Mouse (Mus musculus): ENCODE data around the gene Cnpy2. TPM values are rescaled to one million over a fixed set of nuclear protein-coding genes. Genes with fewer than 3 reads are reported as not detected.
"Not testable (repeated sequence)": the region's sequence is repeated elsewhere in the genome, so short reads cannot be mapped to it uniquely, and the experiment has no call there.

The Cnpy2 gene
- 10 to 100 TPM; 65.4 to 67.3 TPM for total RNA-seq (2021)

DNA sequence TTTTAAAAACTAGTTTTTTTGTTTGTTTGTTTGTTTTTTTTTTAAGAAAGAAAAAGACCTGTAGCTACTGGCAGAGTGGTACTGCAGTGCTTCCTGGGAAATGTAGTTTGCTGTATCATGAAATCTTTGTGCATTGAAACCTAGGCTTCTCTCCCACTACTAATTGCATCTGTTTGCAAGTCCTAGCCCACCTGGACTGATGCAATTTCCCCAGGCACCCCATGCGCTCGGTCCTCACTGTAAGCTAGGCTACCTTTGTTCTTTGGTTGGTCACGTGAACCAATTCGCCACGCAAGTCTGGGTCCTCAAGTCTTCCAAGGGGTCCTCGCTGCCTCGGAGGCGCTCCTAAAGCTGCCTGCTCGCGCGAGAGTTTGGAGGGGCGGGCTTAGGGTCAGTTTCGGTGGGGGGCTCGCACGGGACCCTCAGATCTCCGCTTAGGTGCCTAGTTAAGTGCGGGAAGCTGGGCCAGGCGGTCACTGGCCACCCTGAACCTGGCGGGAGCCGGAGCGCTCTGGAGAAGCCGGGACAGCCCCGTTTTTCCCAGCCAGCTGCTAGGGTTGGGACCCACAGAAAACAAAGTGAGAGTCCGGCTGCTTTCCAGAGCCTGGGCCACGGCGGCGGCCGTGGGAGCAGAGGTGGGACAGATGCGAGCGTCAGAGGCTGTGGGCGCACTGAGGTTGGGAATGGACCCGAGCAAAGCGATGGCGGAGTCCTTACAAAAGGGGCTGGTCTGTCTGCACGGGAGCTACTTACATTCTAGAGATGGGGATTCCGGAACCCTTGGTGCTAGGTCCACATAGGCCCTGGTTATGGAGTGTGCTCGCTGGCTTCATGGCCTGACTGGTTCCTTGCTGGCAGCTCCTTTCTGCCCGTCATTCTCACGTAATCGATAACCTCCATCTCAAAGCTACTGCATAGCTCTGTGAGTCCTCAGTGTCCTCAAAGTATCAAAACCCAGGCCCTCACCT lies at the start of gene Cnpy2:
Gene Cnpy2, plus strand, starts transcription at position 319 of the 968 bp plus-strand sequence.
- DNase-seq = peak; percentile 81 to 89
- intact Hi-C loops (cut with DNase I) = no loop called here

DNA sequence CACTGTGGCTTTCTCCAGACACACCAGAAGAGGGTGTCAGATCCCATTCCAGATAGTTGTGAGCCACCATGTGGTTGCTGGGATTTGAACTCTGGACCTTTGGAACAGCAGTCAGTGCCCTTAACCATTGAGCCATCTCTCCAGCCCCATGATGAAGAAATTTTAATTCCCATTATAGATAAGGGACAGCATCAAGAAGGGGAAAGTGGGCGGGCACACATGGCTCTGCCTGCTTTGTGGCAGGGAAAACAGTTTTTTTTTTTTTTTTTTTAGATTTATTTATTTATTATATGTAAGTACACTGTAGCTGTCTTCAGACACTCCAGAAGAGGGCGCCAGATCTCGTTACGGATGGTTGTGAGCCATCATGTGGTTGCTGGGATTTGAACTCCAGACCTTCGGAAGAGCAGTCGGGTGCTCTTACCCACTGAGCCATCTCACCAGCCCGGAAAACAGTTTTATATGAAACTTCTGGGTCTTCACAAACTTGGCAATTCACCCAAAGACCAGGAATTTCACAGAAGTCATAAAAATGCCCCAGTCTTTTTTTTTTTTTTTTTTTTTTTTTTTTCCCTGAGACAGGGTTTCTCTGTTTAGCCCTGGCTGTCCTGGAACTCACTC lies 49.3 kb upstream of the Cnpy2 start:
- intact Hi-C loops (cut with DNase I) = loop anchor here (2.0 kb wide), 1 partner anchor 28 kb away; no protein-coding TSS in a partner anchor
- DNase-seq = not testable (repeated sequence)

DNA sequence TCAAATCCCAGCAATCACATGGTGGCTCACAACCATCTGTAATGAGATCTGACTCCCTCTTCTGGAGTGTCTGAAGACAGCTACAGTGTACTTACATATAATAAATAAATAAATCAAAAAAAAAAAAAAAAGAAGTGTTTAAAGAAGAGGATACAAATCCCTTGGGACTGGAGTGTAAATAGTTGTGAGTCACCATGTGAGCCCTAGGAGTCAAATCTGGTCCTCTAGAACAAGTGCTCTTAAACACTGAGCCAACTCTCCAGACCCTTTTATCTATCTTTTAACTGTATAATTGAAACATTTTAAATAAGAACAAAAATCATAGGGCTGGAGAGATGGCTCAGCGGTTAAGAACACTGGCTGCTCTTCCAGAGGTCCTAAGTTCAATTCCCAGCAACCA lies 46.9 kb upstream of the Cnpy2 start:
- DNase-seq; intact Hi-C loops (cut with DNase I): not testable (repeated sequence)

DNA sequence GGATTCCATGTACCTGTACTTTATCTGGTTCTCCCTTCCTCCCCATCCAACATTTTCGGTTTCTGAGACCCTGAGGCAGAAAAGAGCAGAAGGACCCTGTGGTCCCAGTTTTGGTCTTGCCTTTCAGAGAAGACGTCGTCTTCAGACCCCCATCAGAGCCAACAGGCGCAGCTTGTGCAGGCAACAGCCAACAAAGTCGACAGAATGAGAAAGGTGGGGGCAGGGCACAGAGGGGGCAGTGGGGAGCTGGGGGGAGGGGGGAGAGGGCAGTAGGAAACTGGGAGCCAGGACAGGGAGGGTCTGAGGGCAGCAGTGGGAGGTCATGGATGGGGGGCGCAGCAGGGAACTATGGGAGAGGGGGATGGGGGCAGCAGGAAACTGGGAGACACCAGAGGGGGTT lies 44.1 kb upstream of the Cnpy2 start:
- DNase-seq = no peak
- intact Hi-C loops (cut with DNase I) = no loop called here

DNA sequence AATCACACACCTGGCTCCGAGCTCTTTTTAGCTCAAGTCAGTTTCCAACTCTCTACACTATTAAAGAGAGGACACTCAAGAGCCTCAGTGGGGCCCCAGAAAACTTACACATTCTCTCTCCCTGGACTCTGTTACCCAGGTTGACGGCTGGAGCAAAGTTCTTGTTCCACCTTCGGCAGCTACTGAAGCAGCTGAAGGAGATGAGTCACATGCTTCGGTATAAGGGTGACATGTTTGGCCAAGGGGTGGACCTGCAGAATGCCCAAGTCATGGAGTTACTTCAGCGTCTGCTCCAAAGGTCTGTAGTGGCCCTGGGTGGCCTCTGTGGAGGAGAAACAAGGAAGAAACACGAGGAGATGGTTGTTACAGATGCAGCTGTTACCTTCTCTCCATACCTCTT lies 41.3 kb upstream of the Cnpy2 start:
- intact Hi-C loops (cut with DNase I) = no loop called here
- DNase-seq = no peak

DNA sequence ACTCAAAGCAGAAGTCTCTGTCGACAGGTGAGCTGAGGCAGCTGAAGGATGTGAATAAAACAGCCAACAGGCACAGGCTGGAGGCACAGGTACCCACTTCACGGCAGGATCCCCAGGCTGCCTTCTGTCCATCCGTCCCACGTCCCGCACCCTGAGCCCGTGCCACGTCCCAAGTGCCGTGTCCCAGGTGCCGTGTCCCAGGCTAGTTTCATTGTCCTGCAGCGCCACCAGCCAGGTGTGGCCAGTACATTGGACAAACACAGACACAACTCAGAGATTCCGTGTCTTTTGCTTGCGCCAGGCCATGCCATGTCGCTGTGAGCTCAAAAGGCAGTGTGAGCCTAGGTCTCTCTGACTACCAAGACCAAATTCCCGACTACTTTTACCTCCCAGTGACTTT lies 40.6 kb upstream of the Cnpy2 start:
- DNase-seq = no peak
- intact Hi-C loops (cut with DNase I) = no loop called here

DNA sequence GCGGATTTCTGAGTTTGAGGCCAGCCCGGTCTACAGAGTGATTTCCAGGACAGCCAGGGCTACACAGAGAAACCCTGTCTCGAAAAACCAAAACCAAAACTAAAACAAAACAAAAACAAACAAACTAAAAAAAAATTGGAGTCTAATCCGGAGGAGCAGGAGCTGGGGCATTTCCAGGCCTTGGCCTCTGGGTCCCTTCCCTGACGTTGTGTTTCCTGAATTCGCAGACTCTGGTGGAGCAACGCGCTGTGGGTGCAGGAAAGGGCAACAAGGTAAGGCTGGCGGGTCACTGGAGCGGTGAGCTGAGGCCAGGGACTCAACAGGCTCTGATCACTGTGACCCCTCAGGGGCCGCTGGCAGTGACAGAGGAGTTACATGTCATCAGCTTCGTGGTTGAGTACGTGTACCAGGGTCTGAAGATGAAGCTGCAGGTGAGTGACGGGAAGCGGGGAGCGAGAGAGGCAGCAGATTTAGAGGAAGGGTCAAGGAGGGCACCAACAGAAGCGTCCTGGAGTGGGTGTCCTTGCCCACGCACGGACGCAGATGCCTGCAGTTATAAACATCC lies 39.3 kb upstream of the Cnpy2 start:
- DNase-seq = no peak
- intact Hi-C loops (cut with DNase I) = no loop called here

DNA sequence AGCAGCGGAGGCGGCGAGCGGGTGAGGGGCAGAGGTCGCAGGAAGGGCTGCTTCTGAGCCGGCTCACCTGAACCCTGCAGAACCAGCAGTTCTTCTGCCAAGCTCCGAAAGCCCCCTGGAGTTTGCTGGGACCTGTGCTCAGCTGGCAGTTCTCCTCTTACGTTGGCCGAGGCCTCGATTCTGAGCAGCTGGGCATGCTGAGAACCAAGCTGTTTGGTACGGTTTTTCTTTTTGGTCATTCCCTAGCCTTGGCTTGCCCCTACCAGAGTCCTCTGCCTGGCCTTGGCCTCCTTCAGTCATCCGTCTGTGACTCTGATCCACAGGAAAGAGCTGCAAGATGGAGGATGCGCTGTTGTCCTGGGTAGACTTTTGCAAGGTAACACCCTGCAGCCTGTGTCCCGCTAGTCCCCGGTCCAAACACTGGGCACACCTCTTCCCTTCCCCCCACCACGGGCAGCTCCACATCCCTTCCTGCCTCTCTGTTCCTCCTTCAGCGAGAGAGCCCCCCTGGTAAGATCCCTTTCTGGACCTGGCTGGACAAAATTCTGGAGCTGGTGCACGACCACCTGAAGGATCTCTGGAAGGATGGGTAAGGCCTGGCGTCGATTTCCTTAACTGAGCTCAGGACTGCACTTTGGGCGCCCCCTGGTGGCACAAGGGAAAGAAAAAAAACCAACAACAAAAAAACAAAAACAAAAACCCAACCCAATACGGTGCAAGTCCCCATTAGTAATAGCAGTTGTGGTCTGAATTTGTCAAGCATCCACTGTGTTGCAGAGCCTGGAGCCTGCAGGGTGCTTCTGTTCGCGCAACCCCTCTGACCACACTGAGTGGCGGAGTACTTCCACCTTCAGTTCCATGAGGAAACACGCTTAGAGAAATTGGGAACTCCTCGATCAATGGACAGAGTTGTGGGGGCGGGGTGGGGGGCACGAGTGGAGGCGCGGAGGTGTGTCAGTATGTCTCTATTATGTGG lies 38.4 kb upstream of the Cnpy2 start:
- peak; percentile 70 to 78 for DNase-seq
- intact Hi-C loops (cut with DNase I) = loop anchor here (1.0 kb wide), 1 partner anchor 72 kb away; no protein-coding TSS in a partner anchor

DNA sequence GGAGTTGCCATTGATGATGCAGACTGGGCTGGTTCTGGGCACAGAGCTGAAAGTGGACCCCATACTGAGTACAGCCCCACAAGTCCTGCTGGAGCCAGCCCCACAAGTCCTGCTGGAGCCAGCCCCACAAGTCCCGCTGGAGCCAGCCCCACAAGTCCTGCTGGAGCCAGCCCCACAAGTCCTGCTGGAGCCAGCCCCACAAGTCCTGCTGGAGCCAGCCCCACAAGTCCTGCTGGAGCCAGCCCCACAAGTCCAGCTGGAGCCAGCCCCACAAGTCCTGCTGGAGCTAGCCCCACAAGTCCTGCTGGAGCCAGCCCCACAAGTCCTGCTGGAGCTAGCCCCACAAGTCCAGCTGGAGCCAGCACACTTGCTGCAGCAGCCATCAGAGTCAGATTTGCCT lies 31.7 kb upstream of the Cnpy2 start:
- intact Hi-C loops (cut with DNase I) = not testable (repeated sequence)

DNA sequence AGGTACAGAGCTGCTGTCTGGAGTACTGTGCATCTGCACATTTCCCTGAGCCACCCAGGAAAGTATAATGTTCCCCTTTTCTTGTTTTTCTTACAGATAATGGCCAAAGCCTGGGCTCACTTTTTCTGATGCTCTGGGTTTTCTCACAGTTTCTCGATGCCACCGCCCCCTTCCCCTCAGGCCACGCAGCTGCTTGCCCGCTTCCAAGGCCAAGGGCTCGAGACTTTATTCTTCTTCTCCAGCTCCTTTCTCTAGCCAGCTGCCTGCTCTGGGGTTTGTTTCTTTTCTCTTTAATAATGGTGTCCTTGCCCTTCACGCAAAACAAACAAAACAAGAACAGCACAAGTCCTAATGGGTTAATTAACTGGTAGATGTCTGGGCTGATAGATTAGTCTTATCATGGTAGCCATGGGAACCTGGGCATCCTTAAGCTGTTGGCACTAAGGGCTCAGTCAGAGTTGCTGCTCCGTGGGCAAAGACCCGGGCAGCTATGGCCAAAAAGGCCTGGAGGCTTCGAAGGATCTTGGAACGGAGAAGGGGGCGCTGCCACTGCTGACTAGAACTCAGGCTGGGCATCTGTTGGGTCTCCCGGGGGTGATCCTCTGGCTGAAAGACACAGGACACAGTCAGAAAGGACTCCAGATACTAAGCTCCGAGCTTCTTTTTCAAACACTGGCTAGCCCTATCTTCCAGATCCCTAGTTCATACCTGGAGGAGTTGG lies 25.7 kb upstream of the Cnpy2 start:
- intact Hi-C loops (cut with DNase I) = no loop called here
- no peak for DNase-seq

More for the DNA sequence above, 31.7 kb upstream of the Cnpy2 start:
- peak; percentile 40 to 45 for DNase-seq

DNA sequence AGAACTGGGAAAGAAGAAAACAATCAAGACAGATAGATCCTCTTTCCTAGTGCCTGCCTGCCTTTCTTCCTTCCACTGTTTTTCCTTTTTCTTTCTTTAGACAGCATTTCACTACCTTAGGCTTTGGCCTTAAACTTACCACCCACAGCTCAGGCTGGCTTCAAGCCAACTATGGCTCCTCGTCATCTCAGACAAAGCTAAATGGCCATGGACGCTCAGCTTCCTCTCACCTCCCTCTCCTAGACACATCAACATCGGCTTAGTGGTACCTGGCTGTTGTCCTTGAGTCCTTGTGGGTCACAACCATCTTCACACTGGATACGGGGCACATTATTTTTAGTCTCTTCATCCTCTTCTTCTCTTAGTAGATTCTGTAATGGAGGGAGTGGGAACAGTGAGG lies 25.0 kb upstream of the Cnpy2 start:
- DNase-seq = no peak
- intact Hi-C loops (cut with DNase I) = no loop called here

DNA sequence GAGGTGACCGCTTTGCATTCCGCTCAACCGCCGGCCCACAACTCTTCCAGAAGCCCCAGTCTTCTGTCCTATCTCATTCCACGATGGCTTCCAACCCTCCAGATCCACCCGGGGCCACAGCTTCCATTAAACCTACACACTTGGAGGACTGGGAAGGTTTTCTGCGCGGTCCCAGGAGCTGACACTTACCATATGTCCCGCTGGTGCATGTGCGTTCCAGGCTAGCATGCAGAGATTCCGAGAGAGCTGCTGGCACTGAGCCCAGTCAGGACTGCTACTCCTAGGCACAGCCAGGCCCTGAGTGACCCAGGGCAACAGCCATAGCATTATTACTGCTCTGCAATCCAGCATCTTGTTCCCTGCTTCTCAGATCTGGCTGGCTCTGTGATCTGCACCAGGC lies 24.6 kb upstream of the Cnpy2 start:
- intact Hi-C loops (cut with DNase I) = no loop called here
- peak in 1 of 2 experiments; percentile 28 for DNase-seq

DNA sequence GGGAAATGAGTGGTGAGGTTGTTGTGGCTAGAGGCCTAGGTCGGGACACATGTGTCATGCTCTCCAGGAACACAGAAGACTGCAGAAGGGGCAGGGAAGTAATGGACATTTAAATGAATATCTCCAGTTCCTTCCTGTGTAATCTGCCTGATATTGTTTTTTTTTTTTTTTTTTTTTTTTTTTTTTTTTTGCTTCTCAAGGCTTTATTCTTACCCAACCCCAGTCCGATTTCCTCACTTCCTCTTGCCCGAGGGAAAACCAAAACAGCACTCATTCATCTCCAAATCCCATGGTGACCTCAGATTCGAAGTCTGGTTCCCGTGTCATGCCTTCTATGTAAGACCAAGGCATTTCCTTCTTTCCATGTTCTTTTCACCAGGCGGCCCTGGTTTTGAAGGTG lies 24.0 kb upstream of the Cnpy2 start:
- no peak for DNase-seq
- intact Hi-C loops (cut with DNase I) = no loop called here

DNA sequence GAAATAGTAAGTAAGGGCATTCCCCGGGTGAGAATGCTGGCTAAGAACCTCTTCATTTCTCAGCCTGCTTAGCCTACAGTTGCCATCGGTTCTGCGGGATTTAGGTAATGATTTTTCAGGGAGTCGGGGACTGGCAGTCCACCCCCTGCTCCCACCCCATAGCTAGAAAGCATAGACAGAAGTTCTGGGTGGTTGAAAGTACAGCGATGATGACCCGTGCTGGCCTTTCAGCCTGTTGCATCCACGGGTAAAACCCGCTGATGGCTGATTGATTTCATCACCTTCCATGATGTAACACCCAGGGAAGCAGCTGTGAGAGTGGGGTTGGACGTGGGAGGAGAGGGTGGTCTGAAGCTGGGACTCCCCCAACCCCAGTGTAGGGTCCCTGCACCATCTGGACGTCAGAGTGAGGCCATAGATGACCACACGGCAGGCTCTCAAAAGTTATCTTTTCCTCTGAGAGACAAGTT lies 23.5 kb upstream of the Cnpy2 start, which contains the start of gene Il23a:
Gene Il23a, minus strand, starts transcription at position 51 of the 470 bp plus-strand sequence.
- intact Hi-C loops (cut with DNase I) = no loop called here

DNA sequence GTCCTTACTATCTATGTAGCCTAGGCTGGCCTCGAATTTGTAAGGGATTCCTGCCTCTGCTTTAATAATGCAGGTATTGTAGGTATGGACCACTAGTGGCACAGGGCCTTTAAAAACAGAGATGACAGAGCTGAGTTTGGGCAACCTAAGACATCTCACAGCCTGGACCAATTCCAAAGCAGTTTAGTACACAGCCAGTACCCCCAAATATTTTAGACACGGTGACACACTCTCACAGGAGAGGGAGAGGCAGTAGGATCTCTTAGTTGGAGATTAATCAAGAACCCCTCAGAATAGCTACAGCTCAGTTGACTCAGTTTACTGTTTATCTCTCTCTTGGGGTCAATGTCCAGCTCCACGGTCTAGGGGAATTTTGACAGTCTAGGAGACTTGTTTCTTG lies 19.9 kb upstream of the Cnpy2 start:
- intact Hi-C loops (cut with DNase I) = no loop called here
- DNase-seq = no peak

More for the DNA sequence above, 23.5 kb upstream of the Cnpy2 start, which contains the start of gene Il23a:
- DNase-seq = no peak

DNA sequence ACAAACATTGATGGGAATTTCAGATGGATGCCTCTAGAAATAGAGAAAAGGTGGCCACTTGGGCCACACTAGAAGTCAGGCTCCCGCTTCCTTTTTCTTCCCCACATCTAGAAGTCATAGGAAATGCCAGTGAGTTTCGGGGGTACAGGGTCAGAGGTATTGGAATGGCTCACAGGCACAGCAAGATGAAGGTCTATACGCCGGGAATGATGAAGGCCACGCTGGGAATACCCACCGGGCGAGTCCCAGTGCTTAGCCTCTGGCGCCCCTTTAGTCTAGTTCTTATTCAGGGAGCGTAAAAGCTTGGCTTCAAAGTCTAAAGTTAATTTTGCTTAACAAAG lies 19.5 kb upstream of the Cnpy2 start:
- intact Hi-C loops (cut with DNase I) = loop anchor here (1.0 kb wide), 1 partner anchor 35 kb away; the partner anchor contains the start of gene Cs
- DNase-seq = no peak

DNA sequence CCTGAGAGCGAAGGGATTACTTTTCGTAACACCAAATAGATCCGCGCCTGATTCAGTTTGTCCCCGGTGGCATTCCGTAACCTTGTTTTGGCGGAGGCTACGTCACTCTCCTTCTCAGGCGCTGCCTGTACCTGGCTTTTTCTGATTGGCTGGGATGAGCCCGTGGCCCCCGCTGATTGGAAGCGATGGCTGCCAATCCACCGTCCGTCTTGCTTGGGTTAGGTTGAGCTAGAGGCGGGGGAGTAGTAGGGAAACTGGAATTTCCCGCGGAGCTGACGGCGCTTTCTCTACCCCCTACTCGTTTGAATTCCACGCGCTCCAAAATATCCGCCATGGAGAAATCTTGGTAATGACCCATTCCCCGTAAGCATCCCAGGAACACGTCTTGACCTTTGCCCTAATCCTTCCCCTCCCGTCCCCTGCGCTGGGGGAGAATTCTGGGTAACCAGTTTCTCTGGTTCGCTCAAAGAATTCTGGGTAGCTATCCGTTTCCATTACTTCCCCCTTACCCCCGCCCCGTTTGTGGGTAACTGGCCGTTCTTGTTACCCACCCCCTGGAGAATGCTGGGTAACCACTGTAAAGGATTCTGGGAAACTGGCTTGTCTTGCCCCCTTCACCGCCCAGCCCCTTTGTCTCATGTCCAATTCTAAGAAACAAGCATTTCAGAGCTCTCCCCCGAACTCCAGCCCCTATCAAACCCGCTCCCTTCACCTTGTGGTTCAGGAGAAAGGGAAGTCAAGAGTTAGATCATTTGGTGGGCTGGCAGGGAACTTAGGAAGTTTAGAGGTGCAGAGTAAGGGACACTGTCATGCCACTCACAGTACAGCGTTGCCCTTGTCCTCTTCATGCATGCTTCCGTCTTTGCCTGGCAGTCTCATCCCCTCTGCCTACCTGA lies 18.9 kb upstream of the Cnpy2 start, which contains the start of gene Pan2:
Gene Pan2, plus strand, starts transcription at position 210 of the 896 bp plus-strand sequence.
- intact Hi-C loops (cut with DNase I) = loop anchor here (1.0 kb wide), 1 partner anchor 34 kb away; the partner anchor contains the start of gene Cs
- peak; percentile 100 for DNase-seq

DNA sequence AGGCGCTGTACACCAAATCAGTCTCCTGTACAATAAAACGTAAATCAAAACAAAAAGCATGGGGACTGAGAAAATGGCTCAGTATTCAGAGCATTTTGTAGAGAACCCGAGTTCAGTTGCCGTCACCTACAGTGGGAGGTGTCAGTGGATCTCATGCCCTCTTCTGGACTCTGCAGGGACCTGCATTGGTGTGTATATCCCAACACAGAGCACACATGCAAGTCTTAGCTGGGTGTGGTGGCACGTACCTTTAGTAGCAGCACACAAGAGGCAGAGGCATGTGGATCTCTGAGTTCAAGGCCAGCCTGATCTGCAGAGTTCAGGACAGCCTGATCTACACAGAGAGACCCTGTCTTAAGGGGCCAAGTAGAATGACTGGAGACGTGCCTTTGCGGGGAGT lies 12.6 kb upstream of the Cnpy2 start:
- intact Hi-C loops (cut with DNase I) = no loop called here
- DNase-seq = no peak
